ENCODE assay signal across 7 mouse cellular contexts in the genomic region with DNA sequence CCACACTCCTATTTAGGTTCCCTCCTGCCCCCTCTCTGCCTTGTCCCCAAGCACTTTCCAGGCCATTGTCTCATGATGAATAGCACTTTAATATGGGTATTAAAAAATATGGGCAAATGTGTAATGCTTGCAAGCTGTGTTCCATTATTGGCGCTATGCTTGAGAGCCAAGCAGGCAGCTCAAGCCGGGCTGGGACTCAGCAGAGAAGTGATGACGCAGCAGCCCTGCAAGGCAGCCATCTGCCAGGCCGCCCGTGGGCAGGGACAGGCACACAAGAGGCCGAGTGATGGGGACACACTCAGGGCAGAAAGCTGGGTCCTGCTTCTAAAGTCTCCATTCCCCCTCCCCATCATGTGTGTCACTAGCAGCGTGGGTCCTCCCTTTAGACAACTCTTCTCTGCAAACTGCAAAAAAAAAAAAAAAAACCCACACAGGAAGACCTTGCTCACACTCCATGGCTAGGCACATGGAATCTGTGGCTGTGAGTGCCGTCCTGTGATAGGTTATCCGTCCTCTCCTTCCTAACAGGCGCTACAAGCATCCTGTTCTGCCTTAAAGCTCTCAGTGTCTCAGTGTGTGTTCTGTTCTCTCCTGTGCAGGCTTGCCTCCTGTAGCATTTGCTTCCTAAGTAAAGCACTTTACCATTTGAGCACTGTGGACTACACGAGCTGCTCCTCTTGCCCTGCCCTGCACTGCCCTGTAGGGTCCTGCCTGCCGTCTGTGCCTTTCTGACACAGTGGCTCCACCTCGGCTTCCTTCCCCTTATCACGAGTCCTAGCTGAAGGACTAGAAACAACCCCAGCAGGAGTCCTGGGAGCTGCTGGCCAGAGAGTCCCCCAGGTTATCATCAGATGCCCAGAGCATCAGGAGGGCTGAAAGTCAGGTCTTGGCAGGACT. TPM values are rescaled to one million over a fixed set of nuclear protein-coding genes. Genes with fewer than 3 reads are reported as not detected.
DNase-seq lines count a peak whose midpoint lies in the region; ATAC-seq and TF ChIP-seq lines count a peak whose summit lies in the region.

No protein-coding gene starts in this region.

- no peak overlapping the region for H3K9ac ChIP-seq in limb, embryonic 15.5 days

- no peak for ATAC-seq in limb, embryonic 15.5 days (ENCODE audit: insufficient number of reproducible peaks, low FRiP score, low TSS enrichment, low read depth)
- no peak for ATAC-seq in activated CD4-positive, CD25-positive, alpha-beta regulatory T cell, adult 4 months

- H3K27me3 ChIP-seq in cerebellum, adult 2 months (ENCODE audit: control insufficient read depth, insufficient read depth, low read length) = no peaks in the 10 kb centered on the region
- no peaks in the 10 kb centered on the region for H3K27me3 ChIP-seq in limb, embryonic 15.5 days

- peaks cover 54% of the 10 kb centered on the region for H3K4me1 ChIP-seq in cerebellum, adult 2 months (ENCODE audit: control insufficient read depth, insufficient read depth, low read length)
- H3K4me1 ChIP-seq in limb, embryonic 15.5 days = peaks cover 65% of the 10 kb centered on the region

- no peaks in the 10 kb centered on the region for H3K9me3 ChIP-seq in limb, embryonic 15.5 days

- 0 out of 2 replicates have a peak, but pooled peaks cover 2% of the 10 kb centered on the region for H3K36me3 ChIP-seq in limb, embryonic 15.5 days

- TF ChIP-seq CTCF in cerebellum, adult 2 months (IDR thresholded peaks at IDR 0.05; ENCODE audit: borderline replicate concordance, insufficient read depth, low read depth, low read length) = no peak

- no peak overlapping the region for H3K4me3 ChIP-seq in cerebellum, adult 2 months (replicated peaks; ENCODE audit: insufficient read depth, low read depth, low read length)
- H3K4me3 ChIP-seq in limb, embryonic 15.5 days = no peak overlapping the region

- DNase-seq in layer of hippocampus, adult 11-12 months (ENCODE audit: low spot score) = peak; percentile 70
- no peak for DNase-seq in layer of hippocampus, postnatal 10 days (ENCODE audit: low spot score in 2 of 2)
- DNase-seq in cerebellum, adult 2 months = peak; percentile 91 to 96
- DNase-seq in cerebellum, postnatal 25 days = peak; percentile 91 to 93
- no peak for DNase-seq in urinary bladder, postnatal 4 days (ENCODE audit: low spot score in 2 of 2)

- no peak overlapping the region for H3K4me2 ChIP-seq in limb, embryonic 15.5 days

- no peak for TF ChIP-seq POLR2A in cerebellum, adult 2 months (IDR thresholded peaks at IDR 0.05; ENCODE audit: borderline replicate concordance, insufficient read depth, low read length)

- 11% methylated on average over 14 of the region's 14 CpGs for WGBS in cerebellum, adult 2 months
- 48% methylated on average over 14 of the region's 14 CpGs for WGBS in limb, embryonic 15.5 days

- H3K27ac ChIP-seq in cerebellum, adult 2 months (ENCODE audit: insufficient read depth, low read length) = peak overlapping the region; percentile 96
- peak overlapping the region; percentile 23 for H3K27ac ChIP-seq in limb, embryonic 15.5 days

RNA-seq across cellular contexts. Expression of gene Mtss1l, which starts 15.6 kb away (rescaled TPM):
- total RNA-seq in layer of hippocampus, postnatal 10 days (2021) = 100 to 1,000 TPM; 254 to 265 TPM
- polyA plus RNA-seq in cerebellum, adult 2 months (2012; rRNA removed) = 257 and 288 TPM in 2 replicates
- polyA plus RNA-seq in limb, embryonic 15.5 days (2015; fragmentation: Nextera tagmentation; extraction: Ambion mirVana) = 9.6 and 10.2 TPM in 2 replicates
- under 1 TPM in 1 of 2 experiments, not detected in 1; 0.21 TPM for polyA plus RNA-seq in activated CD4-positive, CD25-positive, alpha-beta regulatory T cell, adult 4 months (2017; shearing (Covaris generic))

Comparison
In these comparisons a context has a peak if more than half of its experiments do, and no peak if none do; other contexts are left out.
1. DNase-seq: peak in layer of hippocampus, adult 11-12 months (single experiment), cerebellum, adult 2 months (2 of 2) and cerebellum, postnatal 25 days (2 of 2); none in layer of hippocampus, postnatal 10 days (0 of 2) and urinary bladder, postnatal 4 days (0 of 2).
2. RNA of gene Mtss1l, which starts 15.6 kb away (polyA plus RNA-seq): 257 to 288 TPM in cerebellum, adult 2 months; 9.6 to 10.2 TPM in limb, embryonic 15.5 days and 0.21 TPM in activated CD4-positive, CD25-positive, alpha-beta regulatory T cell, adult 4 months; every median in the first group is over 10 times any median in the second.